Mouse (Mus musculus) WW6 (cell line): ENCODE measurements around the gene Nckap1.

Source experiments
- DNase-seq: peaks from one replicate; pipeline ENCODE4 v3.0.0-alpha.2; 2013; ENCODE audit warnings: low read depth, low spot score

Gene Nckap1

GRCm38 (mm10) chr2:80581043-80581711 lies at the start of gene Nckap1:
TSS of gene Nckap1 (minus strand) at chr2:80581380.
- no peak for DNase-seq

- no peak for DNase-seq
Observed at GRCm38 (mm10) chr2:80624523-80624922, 43.3 kb upstream of the Nckap1 start.

- no peak for DNase-seq
Observed at GRCm38 (mm10) chr2:80621921-80622320, 40.7 kb upstream of the Nckap1 start.

GRCm38 (mm10) chr2:80618991-80619390 lies 37.8 kb upstream of the Nckap1 start:
- no peak for DNase-seq

- peak; percentile 61 for DNase-seq
Observed at GRCm38 (mm10) chr2:80616854-80617737, 35.9 kb upstream of the Nckap1 start, which contains the start of the genes Dusp19 and Nup35. TSS of gene Dusp19 (plus strand) at chr2:80617045. TSS of gene Nup35 (plus strand) at chr2:80617236.

GRCm38 (mm10) chr2:80612796-80613195 lies 31.6 kb upstream of the Nckap1 start:
- DNase-seq = no peak

- no peak for DNase-seq
Observed at GRCm38 (mm10) chr2:80612286-80612685, 31.1 kb upstream of the Nckap1 start.

- DNase-seq = no peak
Observed at GRCm38 (mm10) chr2:80603771-80604426, 22.7 kb upstream of the Nckap1 start.

GRCm38 (mm10) chr2:80602756-80603155 lies 21.6 kb upstream of the Nckap1 start:
- DNase-seq = no peak

GRCm38 (mm10) chr2:80600611-80601010 lies 19.4 kb upstream of the Nckap1 start:
- DNase-seq = no peak

GRCm38 (mm10) chr2:80599850-80600249 lies 18.7 kb upstream of the Nckap1 start:
- no peak for DNase-seq

GRCm38 (mm10) chr2:80596960-80597359 lies 15.8 kb upstream of the Nckap1 start:
- no peak for DNase-seq

- no peak for DNase-seq
Observed at GRCm38 (mm10) chr2:80594215-80594918, 13.2 kb upstream of the Nckap1 start.

GRCm38 (mm10) chr2:80582356-80582755 lies 1.2 kb upstream of the Nckap1 start:
- DNase-seq = no peak

- DNase-seq = no peak
Observed at GRCm38 (mm10) chr2:80580311-80580961, 744 bp downstream of the Nckap1 start.

GRCm38 (mm10) chr2:80579253-80579891 lies 1.8 kb downstream of the Nckap1 start:
- DNase-seq = no peak

GRCm38 (mm10) chr2:80577286-80577685 lies 3.9 kb downstream of the Nckap1 start:
- no peak for DNase-seq

GRCm38 (mm10) chr2:80570656-80571055 lies 10.5 kb downstream of the Nckap1 start:
- no peak for DNase-seq

- DNase-seq = no peak
Observed at GRCm38 (mm10) chr2:80567411-80567810, 13.8 kb downstream of the Nckap1 start.

- DNase-seq = no peak
Observed at GRCm38 (mm10) chr2:80562253-80562652, 18.9 kb downstream of the Nckap1 start.

GRCm38 (mm10) chr2:80561478-80561877 lies 19.7 kb downstream of the Nckap1 start:
- DNase-seq = no peak
